Mouse (Mus musculus) bone marrow, adult 2 months (tissue): ENCODE measurements at regions not wholly inside any gene's neighbourhood (a gene's known extent, or its start where the extent isn't known, plus 50 kb on each side); places are given as distances from the start of the nearest gene placed in this dataset.

ENCODE experiments used
- CTCF ChIP-seq: fragments of 200-500 bp; IDR thresholded peaks from 2 replicates; pipeline ENCODE4 v1.5.1; 2011; ENCODE audit warnings: low read length, control low read depth; ENCODE audit not compliant: control insufficient read depth, insufficient read depth
- POLR2A ChIP-seq: fragments of 200-500 bp; IDR thresholded peaks from 2 replicates; pipeline ENCODE4 v1.6.1; 2011; ENCODE audit warnings: low read depth, mild to moderate bottlenecking, control low read depth, low read length, borderline replicate concordance; ENCODE audit not compliant: control insufficient read depth

- no peak for TF ChIP-seq CTCF
- TF ChIP-seq POLR2A: no peak
These were observed 204.1 kb downstream of the Car2 start for GRCm38 (mm10) chr3:15090124-15090523.
